Mouse (Mus musculus) ES-E14 (cell line): ENCODE results near the gene Olfr92. TPM values are rescaled to one million over a fixed set of nuclear protein-coding genes. Genes with fewer than 3 reads are reported as not detected.

ENCODE experiments used
- DNase-seq: peaks from one replicate; pipeline ENCODE4 v3.0.0-alpha.2; 2013; ENCODE audit warnings: low read depth, low spot score
- H3K27ac ChIP-seq: 2 replicates; pipeline ENCODE4 v1.5.1; 2012; ENCODE audit warnings: low read depth, mild to moderate bottlenecking, low read length, moderate library complexity, mixed read lengths; ENCODE audit not compliant: poor library complexity, insufficient read depth, severe bottlenecking
- H3K36me3 ChIP-seq: 2 replicates; pipeline ENCODE4 v1.6.1; 2012; ENCODE audit warnings: mild to moderate bottlenecking, low read length, moderate library complexity, mixed read lengths; ENCODE audit not compliant: control insufficient read depth, poor library complexity, insufficient read depth, severe bottlenecking
- H3K4me1 ChIP-seq, 2 experiments: fragments of 150-350 bp in 1 of 2; sonication (generic) in 1 of 2; 2 replicates each; pipeline ENCODE4 v1.6.1; 2012; ENCODE audit warnings: low read length in 2 of 2, mild to moderate bottlenecking in 1 of 2, mixed read lengths in 1 of 2; ENCODE audit not compliant: control insufficient read depth in 2 of 2, insufficient read depth in 2 of 2, poor library complexity in 1 of 2
- H3K4me3 ChIP-seq, 2 experiments: fragments of 150-350 bp in 1 of 2; sonication (generic) in 1 of 2; 2 replicates each; pipeline ENCODE4 v1.5.1; 2012; ENCODE audit warnings: low read length in 2 of 2, low read depth in 1 of 2, mild to moderate bottlenecking in 1 of 2, mixed read lengths in 1 of 2; ENCODE audit not compliant: insufficient read depth in 1 of 2, poor library complexity in 1 of 2, severe bottlenecking in 1 of 2
- H3K9ac ChIP-seq: 2 replicates; pipeline ENCODE4 v1.6.1; 2012; ENCODE audit warnings: low read depth, mild to moderate bottlenecking, low read length, mixed read lengths; ENCODE audit not compliant: poor library complexity, insufficient read depth, severe bottlenecking
- H3K9me3 ChIP-seq: fragments of 150-350 bp; sonication (generic); 2 replicates; pipeline ENCODE4 v1.6.1; 2012; ENCODE audit warnings: low read depth, mild to moderate bottlenecking, low read length; ENCODE audit not compliant: control insufficient read depth, insufficient read depth
- CHD2 ChIP-seq: IDR thresholded peaks from 2 replicates; pipeline ENCODE4 v1.6.1; 2014; ENCODE audit warnings: mild to moderate bottlenecking, low read depth, low read length, inconsistent platforms
- HCFC1 ChIP-seq: IDR thresholded peaks from 2 replicates; pipeline ENCODE4 v1.6.1; 2012; ENCODE audit warnings: low read length, inconsistent platforms, borderline replicate concordance; ENCODE audit not compliant: insufficient read depth
- MAFK ChIP-seq: IDR thresholded peaks from 2 replicates; pipeline ENCODE4 v1.6.1; 2014; ENCODE audit warnings: mild to moderate bottlenecking, low read depth, low read length, inconsistent platforms; ENCODE audit not compliant: insufficient read depth
- ZC3H11A ChIP-seq: IDR thresholded peaks from 2 replicates; pipeline ENCODE4 v1.6.1; 2012; ENCODE audit warnings: low read depth, mild to moderate bottlenecking, inconsistent platforms, low read length, borderline replicate concordance
- ZNF384 ChIP-seq: IDR thresholded peaks from 2 replicates; pipeline ENCODE4 v1.6.1; 2012; ENCODE audit warnings: low read depth, low read length, inconsistent platforms
- in situ Hi-C, 2 experiments: fragments of 600-800 bp; cut with MboI; formaldehyde crosslinking; loops; one replicate each; pipeline ENCODE4 v1.15.1; 2025; ENCODE audit warnings: low sequenced_read_pairs in 2 of 2, inconsistent platforms in 1 of 2; ENCODE audit not compliant: unreplicated experiment in 2 of 2
- total RNA-seq: library from RNA; depleted of rRNA; stranded (reverse); fragments of 300-350 nt; gene quantifications from 2 replicates; pipeline ENCODE4 v1.2.3, GENCODE M21; 2012

Gene Olfr92
- total RNA-seq, 1 experiment = not detected

DNA sequence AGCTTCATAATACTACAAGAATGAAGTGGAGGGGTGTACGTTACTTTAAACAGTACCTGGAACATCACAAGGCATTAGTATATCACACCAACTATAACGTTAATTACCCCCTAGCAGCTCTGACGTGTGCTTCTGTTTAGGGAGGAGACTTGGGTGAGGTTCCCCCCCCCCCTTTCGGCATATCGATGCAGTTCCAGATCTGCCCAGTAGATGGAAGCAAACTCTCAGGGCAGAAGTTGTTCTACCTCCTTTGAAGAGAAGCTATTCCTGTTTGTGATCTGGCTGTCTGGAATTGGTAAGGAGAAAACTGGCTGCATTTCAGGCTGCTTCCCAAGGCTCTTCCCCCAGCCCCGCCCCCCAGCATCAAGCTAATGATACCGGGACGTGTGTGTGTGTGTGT, 36.6 kb downstream of the Olfr92 start:
- no peaks in the 10 kb centered on the region for H3K9me3 ChIP-seq
- TF ChIP-seq ZC3H11A (0 out of 2 replicates have a peak, but pooled peaks have one; percentile 47), MAFK (no peak)
- peaks cover 7 to 16% of the 10 kb centered on the region in 2 experiments for H3K4me1 ChIP-seq
- in situ Hi-C loops = no loop called here
- no peaks in the 10 kb centered on the region; the same call in 1 of the 2 replicates for H3K36me3 ChIP-seq
- peak; percentile 65 for DNase-seq
- H3K4me3 ChIP-seq = no peak overlapping the region
- H3K27ac ChIP-seq = no peak overlapping the region
- no peak overlapping the region for H3K9ac ChIP-seq

- Histone ChIP-seq H3K36me3 (peaks cover 4% of the 10 kb centered on the region), H3K9ac (peak overlapping the region; percentile 11; the same call in 1 of the 2 replicates), H3K4me1 (peaks cover 11 to 22% of the 10 kb centered on the region in 2 experiments), H3K27ac (peak overlapping the region; percentile 97; the same call in 1 of the 2 replicates), H3K9me3 (no peaks in the 10 kb centered on the region), H3K4me3 (no peak overlapping the region)
- in situ Hi-C loops = no loop called here
- no peak for TF ChIP-seq ZC3H11A
- TF ChIP-seq CHD2 = no peak
- no peak for TF ChIP-seq ZNF384
- TF ChIP-seq MAFK = no peak
- TF ChIP-seq HCFC1 = no peak
- DNase-seq = no peak
These were observed 38.2 kb downstream of the Olfr92 start for GRCm38 (mm10) chr17:37081659-37082058.

GRCm38 (mm10) chr17:37080119-37080518, 39.8 kb downstream of the Olfr92 start:
- peak overlapping the region; percentile 97; the same call in 1 of the 2 replicates for H3K27ac ChIP-seq

DNA sequence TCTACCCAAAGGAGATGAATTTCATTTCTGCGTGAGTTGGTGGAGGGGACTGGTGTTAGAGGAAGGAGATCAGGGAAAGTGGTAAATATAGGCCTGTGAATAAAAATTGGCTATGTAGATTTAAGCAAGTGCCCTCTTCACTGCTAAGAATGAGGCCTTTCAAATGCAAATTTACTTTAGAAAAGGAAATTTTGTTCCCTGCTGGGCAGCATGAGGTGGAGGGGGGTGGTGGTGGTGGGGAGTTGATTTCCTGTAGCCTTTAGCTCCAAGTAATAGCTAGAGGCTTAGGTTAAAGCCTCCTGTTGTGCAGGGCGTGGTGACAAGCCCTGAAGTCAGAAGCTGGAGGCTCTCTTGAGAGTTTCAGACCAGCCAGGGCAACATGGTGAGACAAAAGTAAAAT, 40.9 kb downstream of the Olfr92 start:
- peak overlapping the region; percentile 61; the same call in 1 of the 2 replicates for H3K9ac ChIP-seq
- H3K4me3 ChIP-seq = peak overlapping the region; percentile 14 to 33; a peak in 1 of 4 replicates
- H3K9me3 ChIP-seq = no peaks in the 10 kb centered on the region
- no peak for TF ChIP-seq ZC3H11A
- 0 out of 2 replicates have a peak, but pooled peaks have one; percentile 62 for TF ChIP-seq CHD2
- TF ChIP-seq MAFK = peak; percentile 76
- no peak for TF ChIP-seq ZNF384
- in situ Hi-C loops = no loop called here
- peaks cover 24% of the 10 kb centered on the region for H3K36me3 ChIP-seq
- peak; percentile 76 for DNase-seq
- H3K4me1 ChIP-seq = peaks cover 19 to 28% of the 10 kb centered on the region in 2 experiments
- H3K27ac ChIP-seq = peak overlapping the region; percentile 97; the same call in 1 of the 2 replicates

More at GRCm38 (mm10) chr17:37080119-37080518, 39.8 kb downstream of the Olfr92 start:
- H3K36me3 ChIP-seq = peaks cover 17% of the 10 kb centered on the region
- no peak overlapping the region; the same call in 1 of the 2 replicates for H3K9ac ChIP-seq
- in situ Hi-C loops = no loop called here
- no peak for TF ChIP-seq ZNF384
- no peak for TF ChIP-seq CHD2
- TF ChIP-seq HCFC1 = no peak
- TF ChIP-seq MAFK = no peak
- TF ChIP-seq ZC3H11A = no peak
- no peaks in the 10 kb centered on the region for H3K9me3 ChIP-seq
- H3K4me1 ChIP-seq = peaks cover 18 to 22% of the 10 kb centered on the region in 2 experiments
- peak overlapping the region in 1 of 2 experiments; percentile 16; a peak in 1 of 4 replicates for H3K4me3 ChIP-seq
- DNase-seq = no peak
